Mouse (Mus musculus): ENCODE results near the gene Serf1. TPM values are rescaled to one million over a fixed set of nuclear protein-coding genes. Genes with fewer than 3 reads are reported as not detected.

Gene Serf1
- 185 and 203 TPM in 2 replicates for polyA plus RNA-seq (2014; fragmentation: Nextera tagmentation; extraction: Ambion mirVana)

DNA sequence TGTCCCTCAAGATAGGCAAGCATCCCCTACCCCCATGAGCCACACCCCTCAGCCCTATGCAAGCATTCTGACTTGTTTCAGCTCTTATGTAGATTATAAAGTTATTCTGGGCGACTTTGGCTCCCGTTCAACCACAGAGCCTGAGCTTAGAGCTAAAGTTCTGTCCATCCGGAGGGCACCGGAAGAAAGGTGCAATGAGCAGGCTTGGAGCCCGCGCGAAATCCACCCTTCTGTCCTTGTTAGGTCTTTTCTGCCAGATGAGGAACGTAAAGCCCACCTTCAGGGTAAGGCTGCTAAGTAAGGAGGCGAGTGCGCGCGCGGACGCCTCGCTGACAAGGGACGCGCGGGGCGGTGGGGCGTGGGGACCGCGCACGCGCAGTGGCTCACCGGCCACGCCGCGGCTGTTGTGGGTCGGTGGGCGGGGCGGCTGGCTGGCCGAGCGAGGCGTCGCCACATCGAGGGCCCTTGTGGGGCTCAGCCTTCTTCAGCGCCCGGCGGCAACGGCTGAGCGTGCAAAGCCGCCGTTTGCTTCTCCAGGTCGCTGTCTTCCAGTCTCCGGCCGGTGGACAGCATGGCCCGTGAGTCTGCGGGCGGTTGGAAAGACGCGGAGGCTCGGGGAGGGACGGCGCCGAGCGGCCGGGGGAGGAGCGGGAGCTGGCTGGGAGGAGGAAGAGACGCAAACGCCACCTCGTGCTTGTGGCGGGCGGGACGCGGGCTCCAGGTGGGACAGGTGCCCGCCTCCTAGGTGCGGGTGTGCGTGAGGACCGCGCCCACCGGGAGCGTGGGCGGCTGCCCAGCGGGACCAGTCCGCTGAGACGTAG lies at the start of gene Serf1:
Gene Serf1 (plus strand): TSS at position 361 of the 821 bp plus-strand sequence.
- Histone ChIP-seq H3K4me3 (ENCODE audit: low read depth, low read length) (peak within 1 kb of the TSS; percentile 66), H3K27me3 (ENCODE audit: control insufficient read depth, insufficient read depth, low read length) (no peaks in the 10 kb centered on the region), H3K9ac (ENCODE audit: low read length) (peak within 1 kb of the TSS; percentile 78), H3K4me1 (replicated peaks; ENCODE audit: control insufficient read depth, insufficient read depth, low read length) (no peaks in the 10 kb centered on the region; the same call in 1 of the 2 replicates), H3K9me3 (ENCODE audit: control insufficient read depth, low read length) (no peaks in the 10 kb centered on the region), H3K36me3 (ENCODE audit: control insufficient read depth, insufficient read depth, low read length) (no peaks in the 10 kb centered on the region), H3K27ac (ENCODE audit: low read depth, low read length) (no peak within 1 kb of the TSS), H3K4me2 (ENCODE audit: low read depth, low read length, severe bottlenecking) (peak within 1 kb of the TSS; percentile 85)
- WGBS: 1% methylated on average over 71 of the region's 76 CpGs
- peak; percentile 93 for DNase-seq (ENCODE audit: low spot score)
- peak; percentile 85 for ATAC-seq (replicated peaks; ENCODE audit: low FRiP score)

DNA sequence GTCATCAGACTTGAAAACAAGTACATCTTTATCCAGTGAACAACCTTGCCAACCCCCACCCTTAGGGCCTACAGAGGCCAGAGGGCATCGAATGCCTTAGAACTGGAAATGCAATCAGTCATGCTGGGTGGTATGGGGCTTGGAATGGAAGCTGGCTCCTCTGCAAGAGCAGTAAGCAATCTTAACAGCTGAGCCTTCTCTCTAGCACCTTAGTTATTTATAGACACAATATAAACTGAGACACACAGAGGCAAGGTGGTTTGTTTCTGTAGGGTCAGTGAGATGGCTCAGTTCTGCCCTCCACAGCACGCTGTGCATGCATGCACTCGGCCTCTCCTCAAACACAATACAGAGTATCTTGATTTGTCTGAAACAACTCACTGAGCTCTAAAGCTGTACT lies 43.9 kb upstream of the Serf1 start:
- Histone ChIP-seq H3K27me3 (ENCODE audit: control insufficient read depth, insufficient read depth, low read length) (no peaks in the 10 kb centered on the region), H3K27ac (ENCODE audit: low read depth, low read length) (no peak overlapping the region), H3K4me1 (replicated peaks; ENCODE audit: control insufficient read depth, insufficient read depth, low read length) (no peaks in the 10 kb centered on the region), H3K9me3 (ENCODE audit: control insufficient read depth, low read length) (no peaks in the 10 kb centered on the region), H3K4me2 (ENCODE audit: low read depth, low read length, severe bottlenecking) (no peak overlapping the region), H3K4me3 (ENCODE audit: low read depth, low read length) (no peak overlapping the region), H3K36me3 (ENCODE audit: control insufficient read depth, insufficient read depth, low read length) (peaks cover 12% of the 10 kb centered on the region; the same call in 1 of the 2 replicates), H3K9ac (ENCODE audit: low read length) (no peak overlapping the region)
- DNase-seq (ENCODE audit: low spot score) (no peak), ATAC-seq (replicated peaks; ENCODE audit: low FRiP score) (no peak)
- 94% methylated on average over 3 of the region's 3 CpGs for WGBS

DNA sequence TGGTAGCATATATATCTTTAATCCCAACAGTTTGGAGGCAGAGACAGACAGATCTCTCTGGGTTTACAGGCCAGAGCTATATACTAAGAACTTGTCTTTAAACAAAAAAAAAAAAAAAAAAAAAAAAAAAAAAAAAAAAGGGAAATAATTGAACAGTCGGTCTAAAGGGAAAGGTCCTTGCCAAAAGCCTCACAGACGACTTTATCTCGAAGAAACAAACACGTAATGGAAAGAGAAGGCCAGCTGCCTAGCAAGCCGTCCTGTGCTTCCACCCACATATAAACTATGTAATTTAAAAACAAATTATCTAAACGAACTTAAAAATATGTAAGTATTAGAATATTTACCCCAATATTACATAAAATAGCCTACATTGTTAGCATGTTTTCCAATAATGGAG lies 40.0 kb upstream of the Serf1 start:
- no peak overlapping the region for H3K4me3 ChIP-seq (ENCODE audit: low read depth, low read length)
- no peak overlapping the region for H3K9ac ChIP-seq (ENCODE audit: low read length)
- no peak for ATAC-seq (replicated peaks; ENCODE audit: low FRiP score)
- peaks cover 6% of the 10 kb centered on the region; the same call in 1 of the 2 replicates for H3K36me3 ChIP-seq (ENCODE audit: control insufficient read depth, insufficient read depth, low read length)
- no peak overlapping the region for H3K4me2 ChIP-seq (ENCODE audit: low read depth, low read length, severe bottlenecking)
- no peak for DNase-seq (ENCODE audit: low spot score)
- no peak overlapping the region for H3K27ac ChIP-seq (ENCODE audit: low read depth, low read length)
- no peaks in the 10 kb centered on the region for H3K27me3 ChIP-seq (ENCODE audit: control insufficient read depth, insufficient read depth, low read length)
- H3K4me1 ChIP-seq (replicated peaks; ENCODE audit: control insufficient read depth, insufficient read depth, low read length): no peaks in the 10 kb centered on the region
- 92% methylated on average over 6 of the region's 6 CpGs for WGBS
- H3K9me3 ChIP-seq (ENCODE audit: control insufficient read depth, low read length): no peaks in the 10 kb centered on the region

DNA sequence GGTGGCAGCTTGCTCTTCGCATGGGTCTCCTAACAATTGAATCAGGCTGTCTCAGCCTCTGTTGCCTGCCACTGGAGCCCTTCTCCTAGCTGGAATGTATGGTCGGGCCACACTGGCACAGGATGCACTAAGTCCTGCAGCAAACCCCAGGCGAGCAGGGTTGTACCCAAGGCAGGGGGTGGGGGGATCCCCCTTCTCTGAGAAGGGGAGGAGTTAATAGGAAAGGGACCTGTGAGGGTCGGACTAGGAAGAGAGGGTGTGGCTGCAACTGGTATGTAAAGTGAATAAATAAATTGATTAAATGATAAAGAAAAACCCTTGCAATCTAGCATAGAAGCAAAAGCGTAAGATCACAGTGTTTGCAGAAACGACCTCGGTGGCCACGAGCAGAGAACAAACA lies 36.3 kb upstream of the Serf1 start:
- Histone ChIP-seq H3K4me3 (ENCODE audit: low read depth, low read length) (no peak overlapping the region), H3K9ac (ENCODE audit: low read length) (no peak overlapping the region), H3K27me3 (ENCODE audit: control insufficient read depth, insufficient read depth, low read length) (no peaks in the 10 kb centered on the region), H3K4me1 (replicated peaks; ENCODE audit: control insufficient read depth, insufficient read depth, low read length) (no peaks in the 10 kb centered on the region), H3K27ac (ENCODE audit: low read depth, low read length) (no peak overlapping the region), H3K36me3 (ENCODE audit: control insufficient read depth, insufficient read depth, low read length) (peaks cover 2% of the 10 kb centered on the region; the same call in 1 of the 2 replicates), H3K9me3 (ENCODE audit: control insufficient read depth, low read length) (no peaks in the 10 kb centered on the region), H3K4me2 (ENCODE audit: low read depth, low read length, severe bottlenecking) (no peak overlapping the region)
- 87% methylated on average over 8 of the region's 8 CpGs for WGBS
- DNase-seq (ENCODE audit: low spot score) (no peak), ATAC-seq (replicated peaks; ENCODE audit: low FRiP score) (no peak)

DNA sequence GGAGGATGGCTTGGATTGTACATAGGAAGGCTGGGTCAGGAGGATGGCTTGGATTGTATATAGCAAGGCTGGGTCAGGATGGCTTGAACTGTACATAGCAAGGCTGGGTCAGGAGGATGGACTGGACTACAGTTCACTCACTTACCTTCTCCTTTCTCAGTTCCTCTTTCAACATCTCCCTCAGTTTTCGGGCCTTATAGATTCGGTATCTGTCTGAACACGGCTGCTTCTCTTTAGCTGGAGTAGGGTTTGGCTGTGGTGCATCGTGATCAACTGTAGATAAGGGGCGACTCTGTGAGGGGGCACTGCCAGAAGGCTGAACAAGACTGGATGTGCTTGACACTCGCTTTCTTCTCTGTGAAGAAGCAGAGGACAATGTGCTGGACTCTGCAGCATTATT lies 9.0 kb upstream of the Serf1 start:
- Histone ChIP-seq H3K4me1 (replicated peaks; ENCODE audit: control insufficient read depth, insufficient read depth, low read length) (no peaks in the 10 kb centered on the region; the same call in 1 of the 2 replicates), H3K9me3 (ENCODE audit: control insufficient read depth, low read length) (no peaks in the 10 kb centered on the region), H3K27ac (ENCODE audit: low read depth, low read length) (no peak overlapping the region), H3K4me2 (ENCODE audit: low read depth, low read length, severe bottlenecking) (no peak overlapping the region), H3K9ac (ENCODE audit: low read length) (no peak overlapping the region), H3K36me3 (ENCODE audit: control insufficient read depth, insufficient read depth, low read length) (peaks cover 2% of the 10 kb centered on the region; the same call in 1 of the 2 replicates), H3K4me3 (ENCODE audit: low read depth, low read length) (no peak overlapping the region), H3K27me3 (ENCODE audit: control insufficient read depth, insufficient read depth, low read length) (no peaks in the 10 kb centered on the region)
- WGBS: 98% methylated on average over 6 of the region's 6 CpGs
- no peak for DNase-seq (ENCODE audit: low spot score)
- ATAC-seq (replicated peaks; ENCODE audit: low FRiP score): no peak

DNA sequence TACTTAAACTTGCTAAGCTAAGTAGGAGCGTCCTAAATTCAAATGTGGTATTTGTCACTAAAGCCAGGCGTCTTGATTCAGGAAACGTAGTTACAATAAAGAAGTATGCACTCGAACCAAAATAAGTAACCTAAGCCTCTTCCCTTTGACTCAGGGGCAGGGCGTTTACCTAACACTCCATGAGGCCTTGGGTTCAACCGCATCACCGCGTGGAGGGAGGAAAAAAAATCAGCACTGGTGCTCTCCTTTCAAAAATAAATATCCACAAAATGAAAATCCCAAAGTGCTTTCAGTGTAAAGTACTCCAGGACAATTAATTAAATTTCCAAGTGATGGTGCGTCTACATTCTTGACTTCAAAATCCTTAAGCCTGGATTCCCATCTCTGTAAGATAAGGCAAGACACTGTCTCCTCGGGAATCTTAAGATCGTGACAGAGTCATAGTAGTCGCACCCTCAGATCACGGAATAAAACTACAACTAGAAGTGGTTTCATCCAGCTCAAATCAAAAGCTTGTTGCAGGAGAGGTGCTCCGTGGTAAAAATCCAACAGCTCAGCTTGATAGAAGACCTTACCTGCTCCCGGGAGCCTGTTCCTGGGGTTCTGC lies 4.7 kb upstream of the Serf1 start:
- 0 out of 2 replicates have a peak overlapping the region, but pooled peaks have one; percentile 41 for H3K27ac ChIP-seq (ENCODE audit: low read depth, low read length)
- no peaks in the 10 kb centered on the region for H3K36me3 ChIP-seq (ENCODE audit: control insufficient read depth, insufficient read depth, low read length)
- H3K4me2 ChIP-seq (ENCODE audit: low read depth, low read length, severe bottlenecking): peak overlapping the region; percentile 84
- peak overlapping the region; percentile 86 for H3K9ac ChIP-seq (ENCODE audit: low read length)
- DNase-seq (ENCODE audit: low spot score) (no peak), ATAC-seq (replicated peaks; ENCODE audit: low FRiP score) (no peak; the same call in 1 of the 2 replicates)
- WGBS: 9% methylated on average over 15 of the region's 15 CpGs
- H3K27me3 ChIP-seq (ENCODE audit: control insufficient read depth, insufficient read depth, low read length): no peaks in the 10 kb centered on the region
- no peaks in the 10 kb centered on the region; the same call in 1 of the 2 replicates for H3K4me1 ChIP-seq (replicated peaks; ENCODE audit: control insufficient read depth, insufficient read depth, low read length)
- H3K9me3 ChIP-seq (ENCODE audit: control insufficient read depth, low read length): no peaks in the 10 kb centered on the region
- H3K4me3 ChIP-seq (ENCODE audit: low read depth, low read length): peak overlapping the region; percentile 83

DNA sequence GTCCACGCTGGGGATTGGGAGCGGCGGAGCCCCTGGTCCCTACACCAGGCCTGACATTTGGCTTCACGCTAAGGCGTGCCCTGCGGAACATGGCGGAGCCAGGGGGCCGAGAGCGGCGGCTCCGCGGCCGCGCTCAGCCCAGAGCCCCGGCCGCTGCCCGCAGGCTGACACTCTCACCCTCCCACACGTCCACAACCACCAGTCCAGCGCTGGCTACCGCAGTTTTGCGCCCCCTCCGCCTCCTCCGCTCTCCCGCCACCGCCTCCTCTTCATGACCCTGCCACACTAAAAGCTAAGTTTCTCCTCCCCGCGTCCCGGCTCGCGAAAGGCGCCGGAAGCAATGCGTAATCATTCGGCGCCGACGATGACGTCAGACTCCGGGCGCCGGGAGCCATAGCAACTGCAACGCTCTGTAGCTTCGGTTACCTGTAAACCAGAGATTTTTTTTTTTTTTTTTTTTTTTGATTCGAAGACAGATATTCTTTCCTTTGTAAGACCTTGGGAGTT lies 4.0 kb upstream of the Serf1 start, which contains the start of gene Bdp1:
Gene Bdp1 (minus strand): TSS at position 323 of the 507 bp plus-strand sequence.
- H3K9ac ChIP-seq (ENCODE audit: low read length): peak within 1 kb of the TSS; percentile 86
- DNase-seq (ENCODE audit: low spot score) (peak; percentile 97), ATAC-seq (replicated peaks; ENCODE audit: low FRiP score) (peak; percentile 82)
- 0 out of 2 replicates have a peak within 1 kb of the TSS, but pooled peaks have one; percentile 41 for H3K27ac ChIP-seq (ENCODE audit: low read depth, low read length)
- peak within 1 kb of the TSS; percentile 84 for H3K4me2 ChIP-seq (ENCODE audit: low read depth, low read length, severe bottlenecking)
- H3K4me1 ChIP-seq (replicated peaks; ENCODE audit: control insufficient read depth, insufficient read depth, low read length): no peaks in the 10 kb centered on the region; the same call in 1 of the 2 replicates
- 1% methylated on average over 44 of the region's 44 CpGs for WGBS
- peak within 1 kb of the TSS; percentile 83 for H3K4me3 ChIP-seq (ENCODE audit: low read depth, low read length)
- H3K27me3 ChIP-seq (ENCODE audit: control insufficient read depth, insufficient read depth, low read length): no peaks in the 10 kb centered on the region
- H3K9me3 ChIP-seq (ENCODE audit: control insufficient read depth, low read length): no peaks in the 10 kb centered on the region
- H3K36me3 ChIP-seq (ENCODE audit: control insufficient read depth, insufficient read depth, low read length): no peaks in the 10 kb centered on the region

DNA sequence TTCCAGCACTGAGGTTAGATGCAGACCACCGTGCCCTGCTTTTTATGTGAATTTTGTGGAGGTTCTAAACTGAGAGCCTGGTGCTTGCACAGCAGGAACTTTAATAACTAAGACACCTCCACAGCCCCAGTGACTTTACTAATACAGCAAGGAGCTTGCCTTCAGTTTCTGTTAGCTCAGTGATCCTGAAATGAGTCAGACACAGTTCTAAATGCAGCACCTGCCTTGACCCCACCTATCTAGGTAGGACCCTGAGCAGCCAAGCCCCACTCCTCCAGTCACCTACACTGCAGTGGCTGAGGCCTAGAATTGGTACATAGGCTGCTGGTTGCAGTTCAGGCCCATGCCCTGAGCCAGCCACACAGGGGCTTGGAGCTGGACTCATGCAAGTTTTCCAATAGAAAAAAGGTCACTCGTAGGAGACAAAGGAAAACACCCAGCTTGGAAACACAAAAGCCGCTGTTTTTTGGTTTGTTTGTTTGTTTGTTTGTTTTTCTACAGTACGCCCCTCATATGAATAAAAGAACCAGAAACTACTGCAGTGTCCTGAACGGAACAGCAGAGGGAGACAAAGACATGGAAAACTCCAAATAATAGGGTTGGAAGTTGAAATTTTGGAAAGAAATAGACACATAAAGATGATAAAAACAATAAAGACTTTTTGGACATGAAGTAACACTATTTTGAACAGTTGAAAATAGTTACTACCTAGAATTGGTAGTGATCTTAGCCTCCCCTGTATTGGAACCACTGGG lies 4.6 kb downstream of the Serf1 start:
- WGBS: 55% methylated on average over 5 of the region's 5 CpGs
- DNase-seq (ENCODE audit: low spot score): no peak
- no peaks in the 10 kb centered on the region for H3K36me3 ChIP-seq (ENCODE audit: control insufficient read depth, insufficient read depth, low read length)

More for the DNA sequence above, 4.6 kb downstream of the Serf1 start:
- Histone ChIP-seq H3K27me3 (ENCODE audit: control insufficient read depth, insufficient read depth, low read length) (no peaks in the 10 kb centered on the region), H3K4me1 (replicated peaks; ENCODE audit: control insufficient read depth, insufficient read depth, low read length) (no peaks in the 10 kb centered on the region), H3K4me2 (ENCODE audit: low read depth, low read length, severe bottlenecking) (no peak overlapping the region), H3K9ac (ENCODE audit: low read length) (no peak overlapping the region), H3K27ac (ENCODE audit: low read depth, low read length) (no peak overlapping the region), H3K9me3 (ENCODE audit: control insufficient read depth, low read length) (no peaks in the 10 kb centered on the region), H3K4me3 (ENCODE audit: low read depth, low read length) (no peak overlapping the region)
- ATAC-seq (replicated peaks; ENCODE audit: low FRiP score): no peak
